Mouse (Mus musculus) olfactory bulb, adult 2 months (tissue): ENCODE results near the gene Dlg2. TPM values are rescaled to one million over a fixed set of nuclear protein-coding genes. Genes with fewer than 3 reads are reported as not detected.

Source experiments
- H3K27ac ChIP-seq: fragments of 200-500 bp; 2 replicates; pipeline ENCODE4 v1.5.1; 2012; ENCODE audit warnings: low read depth, low read length; ENCODE audit not compliant: insufficient read depth
- H3K4me1 ChIP-seq: fragments of 200-500 bp; 2 replicates; pipeline ENCODE4 v1.6.1; 2012; ENCODE audit warnings: low read length; ENCODE audit not compliant: control insufficient read depth, insufficient read depth
- H3K4me3 ChIP-seq: fragments of 200-500 bp; 2 replicates; pipeline ENCODE4 v1.5.1; 2012; ENCODE audit warnings: mild to moderate bottlenecking, low read depth, low read length, moderate library complexity; ENCODE audit not compliant: insufficient read depth
- CTCF ChIP-seq: fragments of 200-500 bp; IDR thresholded peaks from 2 replicates; pipeline ENCODE4 v1.5.1; 2012; ENCODE audit warnings: low read depth, mild to moderate bottlenecking, low read length, moderate library complexity; ENCODE audit not compliant: insufficient read depth
- POLR2A ChIP-seq: fragments of 200-500 bp; IDR thresholded peaks from 2 replicates; pipeline ENCODE4 v1.6.1; 2012; ENCODE audit warnings: mild to moderate bottlenecking, low read depth, low read length, moderate library complexity; ENCODE audit not compliant: insufficient read depth
- WGBS: fragments of 180-500 bp; shearing (Covaris S2); methylation state at CpG from one replicate; pipeline ENCODE4 v1.1.7; 2018; 5-methylcytosine and 5-hydroxymethylcytosine counted together
- polyA plus RNA-seq: library from polyadenylated mRNA; stranded (reverse); fragments of >200 nt; gene quantifications from 2 replicates; pipeline ENCODE4 v1.2.4, GENCODE M21; 2012; ENCODE audit warnings: low replicate concordance; ENCODE audit not compliant: missing spikeins, insufficient read depth, insufficient read length

Dlg2 gene
- polyA plus RNA-seq, 1 experiment, result not detected

- WGBS, result 82% methylated on average over 2 of the region's 2 CpGs
- no peaks in the 10 kb centered on the region for H3K4me1 ChIP-seq
- H3K4me3 ChIP-seq, result no peak overlapping the region
- no peak overlapping the region for H3K27ac ChIP-seq
- TF ChIP-seq POLR2A, result no peak
These were observed 1960.7 kb downstream of the Dlg2 start for GRCm38 (mm10) chr7:92437168-92437567.

GRCm38 (mm10) chr7:92439503-92440487 lies 1963.3 kb downstream of the Dlg2 start:
- 88% methylated on average over 8 of the region's 8 CpGs for WGBS
- TF ChIP-seq POLR2A, result no peak
- no peak for TF ChIP-seq CTCF
- no peak overlapping the region for H3K27ac ChIP-seq
- H3K4me1 ChIP-seq, result no peaks in the 10 kb centered on the region
- no peak overlapping the region for H3K4me3 ChIP-seq

- no peak overlapping the region for H3K27ac ChIP-seq
- H3K4me3 ChIP-seq, result no peak overlapping the region
- no peaks in the 10 kb centered on the region for H3K4me1 ChIP-seq
- no peak for TF ChIP-seq POLR2A
- no peak for TF ChIP-seq CTCF
These were observed 1965.1 kb downstream of the Dlg2 start for GRCm38 (mm10) chr7:92441611-92442010.

GRCm38 (mm10) chr7:92442082-92442481 lies 1965.6 kb downstream of the Dlg2 start:
- Histone ChIP-seq H3K27ac (no peak overlapping the region), H3K4me3 (no peak overlapping the region), H3K4me1 (no peaks in the 10 kb centered on the region)
- TF ChIP-seq POLR2A (no peak), CTCF (no peak)
- WGBS, result 89% methylated on average over 4 of the region's 4 CpGs

- WGBS, result 67% methylated on average over 6 of the region's 6 CpGs
- H3K27ac ChIP-seq, result no peak overlapping the region
- no peak overlapping the region for H3K4me3 ChIP-seq
- 0 out of 2 replicates have a peak, but pooled peaks cover 3% of the 10 kb centered on the region for H3K4me1 ChIP-seq
- TF ChIP-seq CTCF (no peak), POLR2A (no peak)
These were observed 1971.5 kb downstream of the Dlg2 start for GRCm38 (mm10) chr7:92447938-92448337.

GRCm38 (mm10) chr7:92448782-92449575 lies 1972.5 kb downstream of the Dlg2 start:
- Histone ChIP-seq H3K4me1 (0 out of 2 replicates have a peak, but pooled peaks cover 3% of the 10 kb centered on the region), H3K27ac (no peak overlapping the region), H3K4me3 (no peak overlapping the region)
- TF ChIP-seq POLR2A, result no peak
- TF ChIP-seq CTCF, result no peak
- 76% methylated on average over 7 of the region's 7 CpGs for WGBS

GRCm38 (mm10) chr7:92454176-92454575 lies 1977.7 kb downstream of the Dlg2 start:
- TF ChIP-seq POLR2A, result no peak
- no peak for TF ChIP-seq CTCF
- no peaks in the 10 kb centered on the region for H3K4me1 ChIP-seq
- WGBS, result 78% methylated on average over 2 of the region's 2 CpGs
- H3K4me3 ChIP-seq, result no peak overlapping the region
- no peak overlapping the region for H3K27ac ChIP-seq

- 52% methylated on average over 5 of the region's 5 CpGs for WGBS
- TF ChIP-seq CTCF (no peak), POLR2A (no peak)
- Histone ChIP-seq H3K4me3 (no peak overlapping the region), H3K27ac (no peak overlapping the region), H3K4me1 (no peaks in the 10 kb centered on the region)
These were observed 1979.5 kb downstream of the Dlg2 start for GRCm38 (mm10) chr7:92455927-92456326.

GRCm38 (mm10) chr7:92457791-92458190 lies 1981.3 kb downstream of the Dlg2 start:
- Histone ChIP-seq H3K4me3 (no peak overlapping the region), H3K27ac (no peak overlapping the region), H3K4me1 (no peaks in the 10 kb centered on the region)
- 66% methylated on average over 4 of the region's 4 CpGs for WGBS
- TF ChIP-seq CTCF, result no peak
- no peak for TF ChIP-seq POLR2A
